Mouse (Mus musculus) hindbrain, embryonic 15.5 days (tissue): ENCODE measurements around the gene Plekhm1. TPM values are rescaled to one million over a fixed set of nuclear protein-coding genes. Genes with fewer than 3 reads are reported as not detected.
A peak's percentile ranks its signal among the peaks of the same experiment; 100 is the strongest.

Source experiments
- ATAC-seq: fragments of 200-750 bp; cut with Nextera tagmentation; 2 replicates; pipeline ENCODE4 v1.8.0; 2017; ENCODE audit warnings: low read depth, moderate number of reproducible peaks, moderate TSS enrichment; ENCODE audit not compliant: low FRiP score
- H3K27ac ChIP-seq: fragments of 300-500 bp; sonication (generic); replicated peaks from 2 replicates; pipeline ENCODE4 v1.5.1; 2015; ENCODE audit warnings: mild to moderate bottlenecking, inconsistent platforms
- H3K27me3 ChIP-seq: fragments of 300-500 bp; sonication (generic); 2 replicates; pipeline ENCODE4 v1.6.1; 2015; ENCODE audit warnings: control low read depth, inconsistent platforms
- H3K36me3 ChIP-seq: fragments of 300-500 bp; sonication (generic); 2 replicates; pipeline ENCODE4 v1.6.1; 2015; ENCODE audit warnings: control low read depth, inconsistent platforms
- H3K4me1 ChIP-seq: fragments of 300-500 bp; sonication (generic); replicated peaks from 2 replicates; pipeline ENCODE4 v1.6.1; 2015; ENCODE audit warnings: control low read depth, inconsistent platforms
- H3K4me2 ChIP-seq: fragments of 300-500 bp; sonication (generic); 2 replicates; pipeline ENCODE4 v1.6.1; 2015; ENCODE audit warnings: moderate library complexity, mild to moderate bottlenecking, inconsistent platforms
- H3K4me3 ChIP-seq: fragments of 300-500 bp; sonication (generic); 2 replicates; pipeline ENCODE4 v1.5.1; 2015; ENCODE audit warnings: mild to moderate bottlenecking, inconsistent platforms
- H3K9ac ChIP-seq: fragments of 300-500 bp; sonication (generic); 2 replicates; pipeline ENCODE4 v1.6.1; 2015; ENCODE audit warnings: inconsistent platforms
- H3K9me3 ChIP-seq: fragments of 300-500 bp; sonication (generic); 2 replicates; pipeline ENCODE4 v1.6.1; 2016; ENCODE audit warnings: control low read depth, inconsistent platforms
- WGBS: fragments of 180-500 bp; shearing (Covaris S2); methylation state at CpG from one replicate; pipeline ENCODE4 v1.1.7; 2015; 5-methylcytosine and 5-hydroxymethylcytosine counted together
- polyA plus RNA-seq: library from polyadenylated mRNA; unstranded; fragments of >200 nt; fragmentation: Nextera tagmentation; extraction: Ambion mirVana; gene quantifications from 2 replicates; pipeline ENCODE4 v1.2.1, GENCODE M21; 2015

Gene Plekhm1
- polyA plus RNA-seq, 1 experiment from 2014 or later: 10.0 TPM

GRCm38 (mm10) chr11:103359122-103359521 lies 53.4 kb downstream of the Plekhm1 start:
- WGBS: under 1% methylated on average over 22 of the region's 22 CpGs
- Histone ChIP-seq H3K4me3 (no peak overlapping the region), H3K9me3 (no peaks in the 10 kb centered on the region), H3K4me1 (peaks cover 52% of the 10 kb centered on the region), H3K36me3 (no peaks in the 10 kb centered on the region), H3K9ac (no peak overlapping the region), H3K27ac (no peak overlapping the region), H3K27me3 (peaks cover 52% of the 10 kb centered on the region), H3K4me2 (peak overlapping the region; percentile 85)
- ATAC-seq: peak; percentile 63; the same call in 1 of the 2 replicates

- no peak for ATAC-seq
- peaks cover 44% of the 10 kb centered on the region for H3K27me3 ChIP-seq
- H3K4me1 ChIP-seq: peaks cover 47% of the 10 kb centered on the region
- no peak overlapping the region for H3K4me3 ChIP-seq
- 56% methylated on average over 4 of the region's 4 CpGs for WGBS
- no peak overlapping the region for H3K27ac ChIP-seq
- H3K36me3 ChIP-seq: no peaks in the 10 kb centered on the region
- no peak overlapping the region for H3K9ac ChIP-seq
- H3K9me3 ChIP-seq: no peaks in the 10 kb centered on the region
- H3K4me2 ChIP-seq: no peak overlapping the region
These were observed 54.2 kb downstream of the Plekhm1 start for GRCm38 (mm10) chr11:103358316-103358715.

GRCm38 (mm10) chr11:103357710-103358109 lies 54.8 kb downstream of the Plekhm1 start:
- no peak overlapping the region for H3K9ac ChIP-seq
- no peak for ATAC-seq
- no peak overlapping the region for H3K4me3 ChIP-seq
- no peaks in the 10 kb centered on the region for H3K9me3 ChIP-seq
- peaks cover 41% of the 10 kb centered on the region for H3K4me1 ChIP-seq
- H3K27me3 ChIP-seq: peaks cover 40% of the 10 kb centered on the region
- WGBS: 93% methylated on average over 10 of the region's 10 CpGs
- H3K27ac ChIP-seq: no peak overlapping the region
- H3K4me2 ChIP-seq: no peak overlapping the region
- H3K36me3 ChIP-seq: no peaks in the 10 kb centered on the region

GRCm38 (mm10) chr11:103356938-103357670 lies 55.4 kb downstream of the Plekhm1 start:
- H3K9ac ChIP-seq: no peak overlapping the region
- ATAC-seq: no peak
- no peak overlapping the region for H3K27ac ChIP-seq
- peaks cover 34% of the 10 kb centered on the region for H3K27me3 ChIP-seq
- no peaks in the 10 kb centered on the region for H3K36me3 ChIP-seq
- 90% methylated on average over 16 of the region's 16 CpGs for WGBS
- H3K4me2 ChIP-seq: no peak overlapping the region
- H3K4me3 ChIP-seq: no peak overlapping the region
- H3K9me3 ChIP-seq: no peaks in the 10 kb centered on the region
- H3K4me1 ChIP-seq: peaks cover 35% of the 10 kb centered on the region

GRCm38 (mm10) chr11:103356032-103356571 lies 56.4 kb downstream of the Plekhm1 start:
- 26% methylated on average over 11 of the region's 11 CpGs for WGBS

GRCm38 (mm10) chr11:103355251-103355650 lies 57.2 kb downstream of the Plekhm1 start:
- no peak for ATAC-seq
- peaks cover 21% of the 10 kb centered on the region for H3K4me1 ChIP-seq
- no peak overlapping the region for H3K9ac ChIP-seq
- H3K27me3 ChIP-seq: peaks cover 18% of the 10 kb centered on the region
- H3K4me3 ChIP-seq: no peak overlapping the region
- no peak overlapping the region for H3K27ac ChIP-seq
- WGBS: 26% methylated on average over 11 of the region's 11 CpGs
- H3K4me2 ChIP-seq: no peak overlapping the region
- no peaks in the 10 kb centered on the region for H3K9me3 ChIP-seq
- no peaks in the 10 kb centered on the region for H3K36me3 ChIP-seq

More at GRCm38 (mm10) chr11:103356032-103356571, 56.4 kb downstream of the Plekhm1 start:
- H3K36me3 ChIP-seq: no peaks in the 10 kb centered on the region
- ATAC-seq: no peak
- H3K4me2 ChIP-seq: no peak overlapping the region
- no peak overlapping the region for H3K9ac ChIP-seq
- peaks cover 29% of the 10 kb centered on the region for H3K4me1 ChIP-seq
- no peak overlapping the region for H3K4me3 ChIP-seq
- no peaks in the 10 kb centered on the region for H3K9me3 ChIP-seq
- H3K27ac ChIP-seq: no peak overlapping the region
- peaks cover 24% of the 10 kb centered on the region for H3K27me3 ChIP-seq

GRCm38 (mm10) chr11:103354033-103354432 lies 58.5 kb downstream of the Plekhm1 start:
- Histone ChIP-seq H3K9me3 (no peaks in the 10 kb centered on the region), H3K27ac (no peak overlapping the region), H3K9ac (no peak overlapping the region), H3K4me3 (no peak overlapping the region), H3K27me3 (peaks cover 9% of the 10 kb centered on the region; the same call in 1 of the 2 replicates), H3K4me2 (no peak overlapping the region), H3K36me3 (no peaks in the 10 kb centered on the region), H3K4me1 (peaks cover 10% of the 10 kb centered on the region)
- 89% methylated on average over 3 of the region's 3 CpGs for WGBS
- ATAC-seq: no peak

GRCm38 (mm10) chr11:103352239-103352814 lies 60.2 kb downstream of the Plekhm1 start:
- no peaks in the 10 kb centered on the region for H3K36me3 ChIP-seq

GRCm38 (mm10) chr11:103350711-103351315 lies 61.7 kb downstream of the Plekhm1 start:
- Histone ChIP-seq H3K4me2 (no peak overlapping the region), H3K4me1 (peaks cover 2% of the 10 kb centered on the region), H3K36me3 (no peaks in the 10 kb centered on the region), H3K9me3 (no peaks in the 10 kb centered on the region), H3K9ac (no peak overlapping the region), H3K27me3 (no peaks in the 10 kb centered on the region), H3K4me3 (no peak overlapping the region), H3K27ac (no peak overlapping the region)
- no peak for ATAC-seq
- WGBS: 91% methylated on average over 12 of the region's 12 CpGs

More at GRCm38 (mm10) chr11:103352239-103352814, 60.2 kb downstream of the Plekhm1 start:
- no peak overlapping the region for H3K4me3 ChIP-seq
- no peak for ATAC-seq
- no peaks in the 10 kb centered on the region for H3K9me3 ChIP-seq
- no peak overlapping the region for H3K4me2 ChIP-seq
- H3K4me1 ChIP-seq: peaks cover 6% of the 10 kb centered on the region
- H3K27ac ChIP-seq: no peak overlapping the region
- H3K9ac ChIP-seq: no peak overlapping the region
- WGBS: 84% methylated on average over 5 of the region's 5 CpGs
- peaks cover 3% of the 10 kb centered on the region; the same call in 1 of the 2 replicates for H3K27me3 ChIP-seq

- no peak overlapping the region for H3K9ac ChIP-seq
- WGBS: 93% methylated on average over 2 of the region's 2 CpGs
- no peaks in the 10 kb centered on the region for H3K4me1 ChIP-seq
- no peak overlapping the region for H3K27ac ChIP-seq
- H3K36me3 ChIP-seq: no peaks in the 10 kb centered on the region
- no peaks in the 10 kb centered on the region for H3K9me3 ChIP-seq
- no peak for ATAC-seq
- H3K4me3 ChIP-seq: no peak overlapping the region
- H3K4me2 ChIP-seq: no peak overlapping the region
- no peaks in the 10 kb centered on the region for H3K27me3 ChIP-seq
These were observed 62.8 kb downstream of the Plekhm1 start for GRCm38 (mm10) chr11:103349699-103350098.

- no peak overlapping the region for H3K9ac ChIP-seq
- 81% methylated on average over 5 of the region's 5 CpGs for WGBS
- H3K27ac ChIP-seq: no peak overlapping the region
- no peaks in the 10 kb centered on the region for H3K4me1 ChIP-seq
- H3K4me2 ChIP-seq: no peak overlapping the region
- H3K36me3 ChIP-seq: no peaks in the 10 kb centered on the region
- H3K4me3 ChIP-seq: no peak overlapping the region
- no peaks in the 10 kb centered on the region for H3K27me3 ChIP-seq
- no peak for ATAC-seq
- H3K9me3 ChIP-seq: no peaks in the 10 kb centered on the region
These were observed 65.8 kb downstream of the Plekhm1 start for GRCm38 (mm10) chr11:103346657-103347056.

GRCm38 (mm10) chr11:103346236-103346635 lies 66.3 kb downstream of the Plekhm1 start:
- no peaks in the 10 kb centered on the region for H3K36me3 ChIP-seq
- no peak overlapping the region for H3K27ac ChIP-seq
- no peak for ATAC-seq
- WGBS: 77% methylated on average over 7 of the region's 7 CpGs
- H3K4me1 ChIP-seq: no peaks in the 10 kb centered on the region
- no peaks in the 10 kb centered on the region for H3K27me3 ChIP-seq
- H3K4me2 ChIP-seq: no peak overlapping the region
- H3K9me3 ChIP-seq: no peaks in the 10 kb centered on the region
- no peak overlapping the region for H3K4me3 ChIP-seq
- no peak overlapping the region for H3K9ac ChIP-seq
